Mouse (Mus musculus) midbrain, postnatal 0 days (tissue): ENCODE measurements around the gene Ap1s3. TPM values are rescaled to one million over a fixed set of nuclear protein-coding genes. Genes with fewer than 3 reads are reported as not detected.

ENCODE experiments used
- ATAC-seq: fragments of 200-750 bp; cut with Nextera tagmentation; 2 replicates; pipeline ENCODE4 v1.8.0; 2017; ENCODE audit warnings: moderate number of reproducible peaks, mild to moderate bottlenecking, moderate TSS enrichment, moderate library complexity; ENCODE audit not compliant: low FRiP score
- DNase-seq: peaks from one replicate; pipeline ENCODE4 v3.0.0-alpha.2; 2015; ENCODE audit warnings: low spot score
- H3K27ac ChIP-seq: fragments of 300-500 bp; sonication (generic); 2 replicates; pipeline ENCODE4 v1.5.1; 2014; ENCODE audit warnings: low read depth, mild to moderate bottlenecking, low read length, mixed read lengths
- H3K27me3 ChIP-seq: fragments of 300-500 bp; sonication (generic); 2 replicates; pipeline ENCODE4 v1.6.1; 2014; ENCODE audit warnings: low read length, control low read depth, mixed read lengths; ENCODE audit not compliant: insufficient read depth
- H3K36me3 ChIP-seq: fragments of 300-500 bp; sonication (generic); 2 replicates; pipeline ENCODE4 v1.6.1; 2014; ENCODE audit warnings: low read length, control low read depth, mixed read lengths; ENCODE audit not compliant: insufficient read depth
- H3K4me1 ChIP-seq: fragments of 300-500 bp; sonication (generic); 2 replicates; pipeline ENCODE4 v1.6.1; 2014; ENCODE audit warnings: mild to moderate bottlenecking, control low read depth, antibody characterized with exemption, low read length, mixed read lengths; ENCODE audit not compliant: insufficient read depth
- H3K4me2 ChIP-seq: fragments of 300-500 bp; sonication (generic); 2 replicates; pipeline ENCODE4 v1.6.1; 2014; ENCODE audit warnings: low read depth, mild to moderate bottlenecking, low read length, mixed read lengths; ENCODE audit not compliant: poor library complexity, severe bottlenecking
- H3K4me3 ChIP-seq: fragments of 300-500 bp; sonication (generic); 2 replicates; pipeline ENCODE4 v1.5.1; 2014; ENCODE audit warnings: low read depth, mild to moderate bottlenecking, low read length, moderate library complexity
- H3K9ac ChIP-seq: fragments of 300-500 bp; sonication (generic); replicated peaks from 2 replicates; pipeline ENCODE4 v1.6.1; 2014; ENCODE audit warnings: mild to moderate bottlenecking, low read length, moderate library complexity, mixed read lengths; ENCODE audit not compliant: poor library complexity, severe bottlenecking
- H3K9me3 ChIP-seq: fragments of 300-500 bp; sonication (generic); 2 replicates; pipeline ENCODE4 v1.6.1; 2016; ENCODE audit warnings: low read length, control low read depth
- CTCF ChIP-seq: IDR thresholded peaks from 2 replicates; pipeline ENCODE4 v1.5.1; 2016; ENCODE audit warnings: antibody characterized with exemption, mild to moderate bottlenecking
- WGBS: fragments of 180-500 bp; shearing (Covaris S2); extraction: QIAGEN DNeasy Blood & Tissue Kit; methylation state at CpG from one replicate; pipeline ENCODE4 v1.1.7; 2014; 5-methylcytosine and 5-hydroxymethylcytosine counted together
- polyA plus RNA-seq: library from polyadenylated mRNA; unstranded; fragments of >200 nt; fragmentation: Nextera tagmentation; extraction: Ambion mirVana; gene quantifications from 2 replicates; pipeline ENCODE4 v1.2.1, GENCODE M21; 2015
- total RNA-seq: library from RNA; depleted of rRNA; stranded (reverse); fragments of >200 nt; gene quantifications from 2 replicates; pipeline ENCODE4 v1.2.3, GENCODE M21; 2014

Ap1s3 gene
- total and polyA plus RNA-seq, 2 experiments from 2014 or later = 0.35 to 0.82 TPM

GRCm38 (mm10) chr1:79710216-79710615 is 38.4 kb upstream of the Ap1s3 start:
- Histone ChIP-seq H3K27me3 (no peaks in the 10 kb centered on the region), H3K9ac (no peak overlapping the region), H3K4me1 (no peaks in the 10 kb centered on the region; the same call in 1 of the 2 replicates), H3K36me3 (peaks cover 45% of the 10 kb centered on the region), H3K27ac (no peak overlapping the region), H3K4me3 (no peak overlapping the region), H3K9me3 (no peaks in the 10 kb centered on the region), H3K4me2 (no peak overlapping the region)
- DNase-seq (no peak), ATAC-seq (no peak)
- TF ChIP-seq CTCF = no peak
- whole genome bisulfite sequencing = 77% methylated on average over 8 of the region's 8 CpGs

- H3K4me2 ChIP-seq = no peak overlapping the region
- WGBS = 92% methylated on average over 9 of the region's 9 CpGs
- no peak for TF ChIP-seq CTCF
- H3K27ac ChIP-seq = no peak overlapping the region
- no peaks in the 10 kb centered on the region for H3K27me3 ChIP-seq
- DNase-seq (no peak), ATAC-seq (no peak)
- H3K9ac ChIP-seq = no peak overlapping the region
- H3K9me3 ChIP-seq = no peaks in the 10 kb centered on the region
- peaks cover 32% of the 10 kb centered on the region for H3K36me3 ChIP-seq
- H3K4me1 ChIP-seq = no peaks in the 10 kb centered on the region; the same call in 1 of the 2 replicates
- no peak overlapping the region for H3K4me3 ChIP-seq
These were observed 35.6 kb upstream of the Ap1s3 start for GRCm38 (mm10) chr1:79707383-79707782.

- no peak for TF ChIP-seq CTCF
- DNase-seq (no peak), ATAC-seq (no peak)
- H3K9me3 ChIP-seq = no peaks in the 10 kb centered on the region
- H3K27ac ChIP-seq = no peak overlapping the region
- no peak overlapping the region for H3K4me2 ChIP-seq
- no peaks in the 10 kb centered on the region for H3K27me3 ChIP-seq
- 91% methylated on average over 3 of the region's 3 CpGs for WGBS
- no peak overlapping the region for H3K9ac ChIP-seq
- peaks cover 32% of the 10 kb centered on the region for H3K36me3 ChIP-seq
- H3K4me1 ChIP-seq = no peaks in the 10 kb centered on the region; the same call in 1 of the 2 replicates
- no peak overlapping the region for H3K4me3 ChIP-seq
These were observed 34.9 kb upstream of the Ap1s3 start for GRCm38 (mm10) chr1:79706707-79707106.

GRCm38 (mm10) chr1:79704672-79705071 is 32.9 kb upstream of the Ap1s3 start:
- Histone ChIP-seq H3K4me3 (no peak overlapping the region), H3K9me3 (no peaks in the 10 kb centered on the region), H3K36me3 (peaks cover 35% of the 10 kb centered on the region), H3K4me2 (no peak overlapping the region), H3K4me1 (no peaks in the 10 kb centered on the region), H3K9ac (no peak overlapping the region), H3K27me3 (no peaks in the 10 kb centered on the region), H3K27ac (no peak overlapping the region)
- no peak for ATAC-seq
- WGBS = 97% methylated on average over 2 of the region's 2 CpGs
- no peak for DNase-seq
- no peak for TF ChIP-seq CTCF

GRCm38 (mm10) chr1:79703520-79703919 is 31.7 kb upstream of the Ap1s3 start:
- Histone ChIP-seq H3K27me3 (no peaks in the 10 kb centered on the region), H3K9ac (no peak overlapping the region), H3K27ac (no peak overlapping the region), H3K4me1 (no peaks in the 10 kb centered on the region), H3K36me3 (peaks cover 28% of the 10 kb centered on the region), H3K4me3 (no peak overlapping the region), H3K4me2 (no peak overlapping the region), H3K9me3 (no peaks in the 10 kb centered on the region)
- no peak for DNase-seq
- no peak for TF ChIP-seq CTCF
- no peak for ATAC-seq
- 88% methylated on average over 8 of the region's 8 CpGs for WGBS

GRCm38 (mm10) chr1:79698506-79698905 is 26.7 kb upstream of the Ap1s3 start:
- Histone ChIP-seq H3K9me3 (no peaks in the 10 kb centered on the region), H3K4me1 (no peaks in the 10 kb centered on the region), H3K27me3 (no peaks in the 10 kb centered on the region), H3K36me3 (peaks cover 5% of the 10 kb centered on the region; the same call in 1 of the 2 replicates), H3K4me3 (no peak overlapping the region), H3K9ac (no peak overlapping the region), H3K27ac (no peak overlapping the region), H3K4me2 (no peak overlapping the region)
- 92% methylated on average over 2 of the region's 2 CpGs for WGBS
- DNase-seq (no peak), ATAC-seq (no peak)
- no peak for TF ChIP-seq CTCF
